Mouse (Mus musculus): ENCODE measurements around the gene Mboat2. TPM values are rescaled to one million over a fixed set of nuclear protein-coding genes. Genes with fewer than 3 reads are reported as not detected.

The Mboat2 gene
- polyA plus RNA-seq, 1 experiment = not detected

- peaks cover 11% of the 10 kb centered on the region for H3K4me1 ChIP-seq (ENCODE audit: control insufficient read depth, insufficient read depth, low read length)
- no peak overlapping the region for H3K27ac ChIP-seq (ENCODE audit: insufficient read depth, low read depth, low read length)
- no peak overlapping the region for H3K4me3 ChIP-seq (ENCODE audit: insufficient read depth, low read depth, low read length)
- TF ChIP-seq POLR2A (IDR thresholded peaks at IDR 0.05; ENCODE audit: insufficient read depth, low read depth, low read length) = no peak
- no peak for TF ChIP-seq CTCF (IDR thresholded peaks at IDR 0.05; ENCODE audit: insufficient read depth, low read depth, low read length)
- WGBS = 69% methylated on average over 4 of the region's 4 CpGs
Measured at GRCm38 (mm10) chr12:24925684-24926083, 95.0 kb downstream of the Mboat2 start.

DNA sequence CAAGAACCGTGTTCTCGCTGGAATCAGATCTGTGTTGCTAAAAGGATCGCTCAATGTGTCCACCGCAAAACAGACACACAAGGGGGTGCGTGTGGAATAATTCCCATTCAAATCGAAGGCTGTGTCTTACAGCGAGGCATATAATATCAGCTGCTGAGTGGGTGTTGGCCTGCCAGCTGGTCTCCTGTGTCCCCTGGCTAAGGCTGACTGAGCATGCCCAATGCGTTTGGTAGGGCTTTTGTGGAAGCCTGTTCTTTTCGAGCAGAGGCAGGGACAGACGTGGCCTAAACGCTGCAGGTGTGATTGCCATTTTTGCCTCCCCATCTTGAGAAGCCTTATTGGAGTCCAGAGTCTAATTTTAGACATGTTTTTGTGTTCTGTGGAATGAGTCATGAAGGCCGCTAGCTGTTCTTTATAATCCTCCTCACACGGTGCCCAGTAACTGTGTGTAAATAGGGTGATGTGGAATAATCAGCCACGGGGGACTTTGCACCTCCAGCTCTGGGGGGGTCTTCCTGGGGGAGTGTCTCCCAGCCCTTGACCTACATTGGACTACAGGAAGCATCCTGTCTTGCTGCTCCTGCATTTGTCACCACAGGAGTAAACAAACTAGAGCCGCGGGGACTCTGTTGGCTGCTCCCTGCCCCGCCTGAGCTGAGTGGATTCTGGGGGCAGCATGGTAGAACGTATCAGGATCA is 97.5 kb downstream of the Mboat2 start:
- H3K27ac ChIP-seq (ENCODE audit: insufficient read depth, low read depth, low read length) = peak overlapping the region; percentile 77
- H3K4me1 ChIP-seq (ENCODE audit: control insufficient read depth, insufficient read depth, low read length) = peaks cover 14% of the 10 kb centered on the region
- TF ChIP-seq CTCF (IDR thresholded peaks at IDR 0.05; ENCODE audit: insufficient read depth, low read depth, low read length) (no peak), POLR2A (IDR thresholded peaks at IDR 0.05; ENCODE audit: insufficient read depth, low read depth, low read length) (no peak)
- H3K4me3 ChIP-seq (ENCODE audit: insufficient read depth, low read depth, low read length) = no peak overlapping the region
- WGBS = 39% methylated on average over 18 of the region's 18 CpGs

DNA sequence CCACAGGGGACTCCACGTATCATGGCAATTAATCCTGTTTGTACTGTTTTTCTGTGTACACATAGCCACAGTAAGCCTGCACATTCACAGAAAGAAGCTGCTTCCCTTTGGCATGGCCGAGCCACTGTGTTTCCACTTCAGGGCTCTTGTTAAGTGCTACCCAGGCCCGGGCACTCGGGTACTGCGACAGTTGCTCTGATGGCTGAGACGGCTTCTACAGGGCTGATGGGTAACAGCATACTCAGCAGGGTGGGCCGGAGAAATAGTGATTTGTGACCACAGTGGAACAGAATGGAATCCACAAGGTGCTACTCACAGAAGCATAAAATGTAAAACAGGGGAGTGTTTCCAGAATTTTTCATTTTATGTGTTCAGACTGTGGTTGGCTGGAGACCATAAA is 98.4 kb downstream of the Mboat2 start:
- no peak for TF ChIP-seq POLR2A (IDR thresholded peaks at IDR 0.05; ENCODE audit: insufficient read depth, low read depth, low read length)
- no peak for TF ChIP-seq CTCF (IDR thresholded peaks at IDR 0.05; ENCODE audit: insufficient read depth, low read depth, low read length)
- H3K4me1 ChIP-seq (ENCODE audit: control insufficient read depth, insufficient read depth, low read length) = peaks cover 18% of the 10 kb centered on the region
- WGBS = 58% methylated on average over 7 of the region's 7 CpGs
- no peak overlapping the region for H3K4me3 ChIP-seq (ENCODE audit: insufficient read depth, low read depth, low read length)
- H3K27ac ChIP-seq (ENCODE audit: insufficient read depth, low read depth, low read length) = 0 out of 2 replicates have a peak overlapping the region, but pooled peaks have one; percentile 77

GRCm38 (mm10) chr12:24930760-24931159 is 100.1 kb downstream of the Mboat2 start:
- 84% methylated on average over 3 of the region's 3 CpGs for WGBS
- TF ChIP-seq CTCF (IDR thresholded peaks at IDR 0.05; ENCODE audit: insufficient read depth, low read depth, low read length) = no peak
- TF ChIP-seq POLR2A (IDR thresholded peaks at IDR 0.05; ENCODE audit: insufficient read depth, low read depth, low read length) = no peak
- peaks cover 18% of the 10 kb centered on the region for H3K4me1 ChIP-seq (ENCODE audit: control insufficient read depth, insufficient read depth, low read length)
- H3K4me3 ChIP-seq (ENCODE audit: insufficient read depth, low read depth, low read length) = no peak overlapping the region
- no peak overlapping the region for H3K27ac ChIP-seq (ENCODE audit: insufficient read depth, low read depth, low read length)

DNA sequence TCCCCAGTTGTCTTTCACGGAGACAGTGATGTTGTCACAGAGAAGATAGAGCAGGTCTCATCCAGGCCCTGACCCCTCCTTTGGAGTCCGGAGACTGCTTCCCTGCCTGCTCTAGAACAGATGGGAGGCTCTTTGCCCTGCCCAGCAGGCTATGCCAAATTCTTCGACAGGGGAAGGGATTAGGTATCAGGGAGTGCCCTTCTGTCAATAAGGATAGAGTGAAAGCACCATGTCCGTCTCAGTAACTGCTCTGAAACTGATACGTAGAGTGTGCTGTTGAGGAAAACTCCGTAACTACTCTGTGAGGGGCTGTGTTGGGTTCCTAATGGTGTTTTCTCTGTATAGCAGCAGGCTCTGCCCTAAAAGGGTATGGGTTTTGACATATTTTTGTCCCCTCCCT is 101.4 kb downstream of the Mboat2 start:
- H3K4me3 ChIP-seq (ENCODE audit: insufficient read depth, low read depth, low read length) = no peak overlapping the region
- peaks cover 18% of the 10 kb centered on the region for H3K4me1 ChIP-seq (ENCODE audit: control insufficient read depth, insufficient read depth, low read length)
- TF ChIP-seq POLR2A (IDR thresholded peaks at IDR 0.05; ENCODE audit: insufficient read depth, low read depth, low read length) (no peak), CTCF (IDR thresholded peaks at IDR 0.05; ENCODE audit: insufficient read depth, low read depth, low read length) (no peak)
- WGBS = 89% methylated on average over 6 of the region's 6 CpGs
- H3K27ac ChIP-seq (ENCODE audit: insufficient read depth, low read depth, low read length) = no peak overlapping the region

- Histone ChIP-seq H3K27ac (ENCODE audit: insufficient read depth, low read depth, low read length) (peak overlapping the region; percentile 71; the same call in 1 of the 2 replicates), H3K4me3 (ENCODE audit: insufficient read depth, low read depth, low read length) (no peak overlapping the region)
- TF ChIP-seq POLR2A (IDR thresholded peaks at IDR 0.05; ENCODE audit: insufficient read depth, low read depth, low read length) (no peak), CTCF (IDR thresholded peaks at IDR 0.05; ENCODE audit: insufficient read depth, low read depth, low read length) (no peak)
Measured at GRCm38 (mm10) chr12:24933206-24933775, 102.6 kb downstream of the Mboat2 start.

DNA sequence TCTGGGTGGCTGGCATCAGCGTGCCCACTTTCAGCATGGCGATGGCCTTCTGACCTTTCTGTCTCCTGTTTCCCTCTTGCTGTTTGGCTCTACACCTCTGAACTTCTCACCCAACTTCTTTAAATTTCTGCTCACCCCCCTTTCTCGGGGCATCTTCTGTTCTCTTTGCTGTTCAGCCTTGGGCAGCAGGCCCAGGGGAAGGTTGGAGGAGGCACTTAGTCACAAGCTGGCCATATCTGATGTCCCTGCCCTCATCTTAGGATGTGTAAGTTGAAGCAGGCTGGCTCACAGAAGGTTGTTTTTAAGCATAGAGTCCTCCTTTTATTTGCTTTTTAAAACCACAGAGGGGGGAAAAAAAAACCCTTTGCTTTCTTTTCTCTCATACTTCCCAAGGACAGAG is 103.3 kb downstream of the Mboat2 start:
- no peak overlapping the region for H3K4me3 ChIP-seq (ENCODE audit: insufficient read depth, low read depth, low read length)
- no peak for TF ChIP-seq CTCF (IDR thresholded peaks at IDR 0.05; ENCODE audit: insufficient read depth, low read depth, low read length)
- TF ChIP-seq POLR2A (IDR thresholded peaks at IDR 0.05; ENCODE audit: insufficient read depth, low read depth, low read length) = no peak
- 84% methylated on average over 3 of the region's 3 CpGs for WGBS
- H3K4me1 ChIP-seq (ENCODE audit: control insufficient read depth, insufficient read depth, low read length) = peaks cover 10% of the 10 kb centered on the region
- no peak overlapping the region for H3K27ac ChIP-seq (ENCODE audit: insufficient read depth, low read depth, low read length)

More at GRCm38 (mm10) chr12:24933206-24933775, 102.6 kb downstream of the Mboat2 start:
- H3K4me1 ChIP-seq (ENCODE audit: control insufficient read depth, insufficient read depth, low read length) = peaks cover 15% of the 10 kb centered on the region
- 74% methylated on average over 1 of the region's 1 CpGs for WGBS

GRCm38 (mm10) chr12:24936281-24936680 is 105.6 kb downstream of the Mboat2 start:
- Histone ChIP-seq H3K27ac (ENCODE audit: insufficient read depth, low read depth, low read length) (no peak overlapping the region), H3K4me3 (ENCODE audit: insufficient read depth, low read depth, low read length) (no peak overlapping the region), H3K4me1 (ENCODE audit: control insufficient read depth, insufficient read depth, low read length) (peaks cover 4% of the 10 kb centered on the region)
- WGBS = 86% methylated on average over 1 of the region's 1 CpGs
- no peak for TF ChIP-seq CTCF (IDR thresholded peaks at IDR 0.05; ENCODE audit: insufficient read depth, low read depth, low read length)
- TF ChIP-seq POLR2A (IDR thresholded peaks at IDR 0.05; ENCODE audit: insufficient read depth, low read depth, low read length) = no peak

GRCm38 (mm10) chr12:24939372-24939771 is 108.7 kb downstream of the Mboat2 start:
- no peak for TF ChIP-seq CTCF (IDR thresholded peaks at IDR 0.05; ENCODE audit: insufficient read depth, low read depth, low read length)
- WGBS = 93% methylated on average over 8 of the region's 8 CpGs
- no peak overlapping the region for H3K27ac ChIP-seq (ENCODE audit: insufficient read depth, low read depth, low read length)
- no peak overlapping the region for H3K4me3 ChIP-seq (ENCODE audit: insufficient read depth, low read depth, low read length)
- no peaks in the 10 kb centered on the region for H3K4me1 ChIP-seq (ENCODE audit: control insufficient read depth, insufficient read depth, low read length)
